Mouse (Mus musculus) myocyte (in vitro differentiated cells): ENCODE measurements at regions not wholly inside any gene's neighbourhood (a gene's known extent, or its start where the extent isn't known, plus 50 kb on each side); places are given as distances from the start of the nearest gene placed in this dataset.

Experiments
- H3K27me3 ChIP-seq: one replicate; pipeline ENCODE4 v1.6.1; 2011; ENCODE audit not compliant: control insufficient read depth, insufficient read depth, insufficient read length
- H3K36me3 ChIP-seq: one replicate; pipeline ENCODE4 v1.6.1; 2011; ENCODE audit not compliant: control insufficient read depth, insufficient read depth
- H3K4me2 ChIP-seq: one replicate; pipeline ENCODE4 v1.6.1; 2011; ENCODE audit warnings: low read depth, control low read depth
- H3K4me3 ChIP-seq: one replicate; pipeline ENCODE4 v1.5.1; 2011; ENCODE audit warnings: mild to moderate bottlenecking, control low read depth, moderate library complexity
- H3K79me2 ChIP-seq: one replicate; pipeline ENCODE4 v1.6.1; 2011; ENCODE audit not compliant: control insufficient read depth, insufficient read depth
- H3ac ChIP-seq: one replicate; pipeline ENCODE4 v1.6.1; 2011; ENCODE audit not compliant: control insufficient read depth, insufficient read length
- CEBPB ChIP-seq: IDR thresholded peaks from 2 replicates; pipeline ENCODE4 v1.6.1; 2011; ENCODE audit warnings: mild to moderate bottlenecking, moderate library complexity; ENCODE audit not compliant: poor library complexity, insufficient read depth, severe bottlenecking
- E2F4 ChIP-seq: IDR thresholded peaks from one replicate; pipeline ENCODE4 v1.6.1; 2011; ENCODE audit warnings: mild to moderate bottlenecking, control low read depth, moderate library complexity; ENCODE audit not compliant: insufficient read depth
- MAX ChIP-seq: IDR thresholded peaks from one replicate; pipeline ENCODE4 v1.6.1; 2011; ENCODE audit warnings: low read depth, mild to moderate bottlenecking, control low read depth
- MYOD1 ChIP-seq, 3 experiments: IDR thresholded peaks; one replicate each; pipeline ENCODE4 v1.6.1; 2011; ENCODE audit warnings: control low read depth in 2 of 3, low read depth in 2 of 3, mild to moderate bottlenecking in 2 of 3, moderate library complexity in 1 of 3; ENCODE audit not compliant: insufficient read length in 2 of 3, control insufficient read depth in 1 of 3
- MYOG ChIP-seq, 3 experiments: IDR thresholded peaks; one replicate each; pipeline ENCODE4 v1.6.1; 2011; ENCODE audit warnings: control low read depth in 2 of 3, low read depth in 2 of 3, mild to moderate bottlenecking in 2 of 3; ENCODE audit not compliant: insufficient read length in 2 of 3, control insufficient read depth in 1 of 3, insufficient read depth in 1 of 3
- POLR2A ChIP-seq: IDR thresholded peaks from one replicate; pipeline ENCODE4 v1.6.1; 2011; ENCODE audit warnings: low read depth, mild to moderate bottlenecking, control low read depth, moderate library complexity; ENCODE audit not compliant: insufficient read length
- POLR2AphosphoS2 ChIP-seq: IDR thresholded peaks from one replicate; pipeline ENCODE4 v1.6.1; 2011; ENCODE audit warnings: low read depth, control low read depth; ENCODE audit not compliant: insufficient read length
- REST ChIP-seq: IDR thresholded peaks from one replicate; pipeline ENCODE4 v1.6.1; 2011; ENCODE audit warnings: mild to moderate bottlenecking, control low read depth, moderate library complexity; ENCODE audit not compliant: insufficient read depth, insufficient read length
- SRF ChIP-seq: IDR thresholded peaks from one replicate; pipeline ENCODE4 v1.6.1; 2011; ENCODE audit warnings: low read depth; ENCODE audit not compliant: control insufficient read depth, insufficient read length
- TCF12 ChIP-seq: IDR thresholded peaks from one replicate; pipeline ENCODE4 v1.6.1; 2011; ENCODE audit warnings: mild to moderate bottlenecking, control low read depth; ENCODE audit not compliant: poor library complexity, insufficient read depth, severe bottlenecking
- TCF3 ChIP-seq: IDR thresholded peaks from one replicate; pipeline ENCODE4 v1.6.1; 2011; ENCODE audit warnings: low read depth, control low read depth; ENCODE audit not compliant: insufficient read length
- USF1 ChIP-seq: IDR thresholded peaks from one replicate; pipeline ENCODE4 v1.6.1; 2011; ENCODE audit warnings: low read depth, mild to moderate bottlenecking, control low read depth, moderate library complexity

DNA sequence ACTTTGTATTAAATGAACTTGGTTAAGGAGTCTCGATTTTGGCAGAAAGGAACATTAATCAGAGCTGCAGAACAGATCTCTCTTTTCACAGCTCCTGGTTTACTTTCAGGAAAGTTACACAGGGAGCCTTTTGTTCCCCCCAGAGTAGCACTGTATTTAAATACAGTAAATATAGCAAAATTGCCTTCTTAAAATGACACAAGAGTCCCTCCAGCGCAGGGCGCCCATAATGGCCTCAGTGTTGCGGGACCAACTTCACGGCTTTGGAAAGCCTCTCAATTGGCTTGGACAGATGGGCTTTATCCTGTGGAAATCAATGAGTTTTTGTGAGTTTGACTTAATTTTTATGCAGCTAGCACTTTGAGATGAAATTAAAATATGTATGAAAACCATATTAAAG is 588.3 kb upstream of the Sall1 start:
- Histone ChIP-seq H3K4me3 (no peak overlapping the region), H3K27me3 (no peaks in the 10 kb centered on the region), H3K79me2 (no peaks in the 10 kb centered on the region), H3K4me2 (no peak overlapping the region), H3ac (no peak overlapping the region), H3K36me3 (no peaks in the 10 kb centered on the region)
- TF ChIP-seq CEBPB (no peak), POLR2A (no peak), USF1 (no peak), MAX (no peak), MYOG (IDR thresholded peaks at IDR 0.05; ENCODE audit: control insufficient read depth in 1 of 3, insufficient read depth in 1 of 3, insufficient read length in 2 of 3, low read depth in 2 of 3) (no peak), E2F4 (no peak), POLR2AphosphoS2 (no peak), TCF3 (no peak), REST (no peak), MYOD1 (IDR thresholded peaks at IDR 0.05; ENCODE audit: control insufficient read depth in 1 of 3, insufficient read length in 2 of 3, low read depth in 2 of 3) (no peak), SRF (no peak), TCF12 (no peak)

DNA sequence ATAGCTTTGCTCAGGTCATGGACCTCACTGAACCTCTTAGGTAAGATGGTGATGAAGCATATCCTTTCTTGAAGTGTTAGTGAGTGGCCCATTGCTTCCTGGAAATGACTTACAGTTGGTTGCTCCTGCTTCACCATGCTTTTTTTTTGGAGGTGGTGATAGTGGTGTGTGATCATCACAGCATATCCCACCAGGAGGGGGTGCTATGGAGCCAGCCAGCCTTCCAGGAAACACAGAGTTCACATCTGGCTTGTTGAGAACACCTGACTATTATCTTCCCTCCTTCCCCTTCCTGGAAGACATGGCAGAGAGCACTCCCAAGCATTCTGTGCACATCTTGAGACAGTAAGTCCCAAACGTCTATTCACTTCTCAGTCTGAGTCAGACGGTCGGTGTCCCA is 586.6 kb upstream of the Sall1 start:
- Histone ChIP-seq H3K4me2 (no peak overlapping the region), H3ac (no peak overlapping the region), H3K36me3 (no peaks in the 10 kb centered on the region), H3K4me3 (no peak overlapping the region), H3K79me2 (no peaks in the 10 kb centered on the region), H3K27me3 (no peaks in the 10 kb centered on the region)
- TF ChIP-seq USF1 (no peak), TCF12 (no peak), MYOD1 (IDR thresholded peaks at IDR 0.05; ENCODE audit: control insufficient read depth in 1 of 3, insufficient read length in 2 of 3, low read depth in 2 of 3) (no peak), SRF (no peak)

DNA sequence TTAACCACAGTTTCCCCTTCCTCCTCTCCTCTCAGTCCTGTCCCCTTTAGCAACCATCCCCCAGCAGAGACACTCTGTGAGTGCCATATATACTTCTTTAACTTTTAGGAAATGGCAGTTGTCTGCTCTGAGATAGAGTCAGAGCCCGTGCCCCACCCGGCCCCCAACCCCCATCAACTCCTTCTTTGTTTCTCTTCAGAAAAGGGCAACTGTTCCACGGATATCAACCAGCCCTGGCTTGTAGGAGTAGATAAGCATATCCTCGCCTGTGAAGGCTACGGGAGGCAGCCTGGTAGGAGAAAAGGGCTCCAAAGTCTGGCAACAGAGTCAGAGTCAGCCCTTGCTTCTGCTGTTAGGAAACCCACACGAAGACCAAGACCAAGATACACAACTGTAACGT is 574.1 kb upstream of the Sall1 start:
- Histone ChIP-seq H3ac (no peak overlapping the region), H3K36me3 (no peaks in the 10 kb centered on the region), H3K79me2 (no peaks in the 10 kb centered on the region), H3K27me3 (no peaks in the 10 kb centered on the region), H3K4me3 (no peak overlapping the region), H3K4me2 (no peak overlapping the region)
- TF ChIP-seq E2F4, result no peak
- TF ChIP-seq SRF, result no peak
- no peak for TF ChIP-seq POLR2A
- TF ChIP-seq TCF12, result no peak
- no peak for TF ChIP-seq USF1
- TF ChIP-seq POLR2AphosphoS2, result no peak
- TF ChIP-seq CEBPB, result no peak
- no peak for TF ChIP-seq TCF3
- no peak for TF ChIP-seq MYOG (IDR thresholded peaks at IDR 0.05; ENCODE audit: control insufficient read depth in 1 of 3, insufficient read depth in 1 of 3, insufficient read length in 2 of 3, low read depth in 2 of 3)
- TF ChIP-seq MYOD1 (IDR thresholded peaks at IDR 0.05; ENCODE audit: control insufficient read depth in 1 of 3, insufficient read length in 2 of 3, low read depth in 2 of 3), result no peak
- no peak for TF ChIP-seq REST
- TF ChIP-seq MAX, result no peak

DNA sequence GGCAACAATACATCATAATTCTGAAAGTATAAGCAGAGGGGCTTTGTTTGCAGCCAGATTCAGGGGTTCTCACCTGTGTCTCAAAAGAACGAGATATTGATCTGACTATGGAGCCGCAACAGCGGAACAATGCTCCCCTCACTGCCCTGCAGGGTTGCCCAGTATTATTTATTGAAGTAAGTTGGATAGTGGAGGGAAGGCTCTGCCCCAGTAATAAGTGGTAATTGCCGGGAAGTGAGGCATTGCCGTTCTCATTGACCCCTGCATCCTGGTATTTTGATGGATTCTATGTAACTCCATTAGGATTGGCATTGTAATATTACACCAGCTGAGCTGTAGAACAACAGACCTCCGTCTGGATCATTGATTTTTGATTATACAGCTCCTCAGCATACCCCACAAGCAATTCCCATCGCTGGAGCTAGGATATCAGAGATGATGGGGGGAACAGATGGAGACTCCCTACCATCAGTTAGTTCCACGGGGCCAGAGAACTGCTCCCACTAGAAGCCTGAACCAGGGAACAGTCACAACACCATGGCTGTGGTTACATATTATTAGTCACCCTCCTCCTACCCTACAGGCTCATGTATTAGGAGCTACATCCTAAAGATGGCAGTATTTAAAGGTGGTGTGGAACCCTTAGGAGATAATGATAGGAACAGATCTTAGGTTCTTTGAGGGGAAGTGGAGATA is 572.0 kb upstream of the Sall1 start:
- Histone ChIP-seq H3K27me3 (no peaks in the 10 kb centered on the region), H3K4me2 (no peak overlapping the region), H3K4me3 (no peak overlapping the region), H3K79me2 (no peaks in the 10 kb centered on the region), H3K36me3 (no peaks in the 10 kb centered on the region), H3ac (no peak overlapping the region)
- no peak for TF ChIP-seq CEBPB
- TF ChIP-seq POLR2AphosphoS2, result no peak
- TF ChIP-seq MAX, result no peak
- no peak for TF ChIP-seq REST
- TF ChIP-seq SRF, result no peak
- TF ChIP-seq USF1, result no peak

DNA sequence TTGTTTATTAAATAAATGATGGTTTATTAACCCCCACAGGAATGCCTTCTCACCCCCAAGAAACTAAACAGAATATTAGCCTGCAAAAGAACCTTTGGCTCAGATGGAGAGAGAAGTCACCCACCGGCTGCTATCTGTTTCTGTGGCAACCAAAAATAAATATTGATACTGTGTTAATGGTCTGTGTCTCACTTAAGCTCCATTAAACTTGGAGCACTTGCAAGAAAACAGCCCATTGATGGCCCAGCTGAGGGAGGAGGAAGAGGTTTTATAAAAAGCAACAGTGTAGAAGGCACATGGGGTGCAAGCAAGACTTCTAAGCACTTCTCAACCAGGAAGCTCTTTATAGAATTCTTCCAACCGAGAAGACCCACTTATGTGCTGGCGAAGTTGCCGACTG is 565.1 kb upstream of the Sall1 start:
- no peaks in the 10 kb centered on the region for H3K36me3 ChIP-seq
- no peak overlapping the region for H3K4me2 ChIP-seq
- H3ac ChIP-seq, result no peak overlapping the region
- no peaks in the 10 kb centered on the region for H3K79me2 ChIP-seq
- TF ChIP-seq POLR2AphosphoS2 (no peak), MYOG (IDR thresholded peaks at IDR 0.05; ENCODE audit: control insufficient read depth in 1 of 3, insufficient read depth in 1 of 3, insufficient read length in 2 of 3, low read depth in 2 of 3) (no peak), POLR2A (no peak), E2F4 (no peak), SRF (no peak), MAX (no peak), CEBPB (no peak), TCF3 (no peak), REST (no peak)
- H3K4me3 ChIP-seq, result no peak overlapping the region
- H3K27me3 ChIP-seq, result no peaks in the 10 kb centered on the region
